Mouse (Mus musculus) forebrain, embryonic 14.5 days (tissue): ENCODE results near the gene Pi4k2b. TPM values are rescaled to one million over a fixed set of nuclear protein-coding genes. Genes with fewer than 3 reads are reported as not detected.
A peak's percentile ranks its signal among the peaks of the same experiment; 100 is the strongest.
"Not testable (repeated sequence)": the region's sequence is repeated elsewhere in the genome, so short reads cannot be mapped to it uniquely, and the experiment has no call there.

ENCODE experiments used
- ATAC-seq: fragments of 200-750 bp; cut with Nextera tagmentation; 2 replicates; pipeline ENCODE4 v1.8.0; 2017; ENCODE audit warnings: mild to moderate bottlenecking, moderate library complexity
- DNase-seq: peaks from one replicate; pipeline ENCODE4 v3.0.0-alpha.2; 2015; ENCODE audit warnings: low spot score
- H3K27ac ChIP-seq: fragments of 300-500 bp; sonication (generic); 2 replicates; pipeline ENCODE4 v1.5.1; 2014; ENCODE audit warnings: low read depth, mild to moderate bottlenecking, control low read depth, low read length, moderate library complexity
- H3K27me3 ChIP-seq: fragments of 300-500 bp; sonication (generic); replicated peaks from 2 replicates; pipeline ENCODE4 v1.6.1; 2014; ENCODE audit warnings: low read length, control low read depth, mixed read lengths; ENCODE audit not compliant: control insufficient read depth, insufficient read depth
- H3K36me3 ChIP-seq: fragments of 300-500 bp; sonication (generic); 2 replicates; pipeline ENCODE4 v1.6.1; 2014; ENCODE audit warnings: low read length, control low read depth; ENCODE audit not compliant: control insufficient read depth, insufficient read depth
- H3K4me1 ChIP-seq: fragments of 300-500 bp; sonication (generic); 2 replicates; pipeline ENCODE4 v1.6.1; 2014; ENCODE audit warnings: antibody characterized with exemption, low read length, control low read depth; ENCODE audit not compliant: control insufficient read depth, insufficient read depth
- H3K4me2 ChIP-seq: fragments of 300-500 bp; sonication (generic); 2 replicates; pipeline ENCODE4 v1.6.1; 2014; ENCODE audit warnings: mild to moderate bottlenecking, control low read depth, low read length
- H3K4me3 ChIP-seq: fragments of 300-500 bp; sonication (generic); 2 replicates; pipeline ENCODE4 v1.5.1; 2014; ENCODE audit warnings: low read depth, low read length, control low read depth
- H3K9ac ChIP-seq: fragments of 300-500 bp; sonication (generic); 2 replicates; pipeline ENCODE4 v1.6.1; 2014; ENCODE audit warnings: mild to moderate bottlenecking, low read length, control low read depth, moderate library complexity
- H3K9me3 ChIP-seq: fragments of 300-500 bp; sonication (generic); replicated peaks from 2 replicates; pipeline ENCODE4 v1.6.1; 2016; ENCODE audit warnings: low read length, control low read depth, mixed read lengths; ENCODE audit not compliant: control insufficient read depth
- WGBS: fragments of 180-500 bp; shearing (Covaris S2); extraction: QIAGEN DNeasy Blood & Tissue Kit; methylation state at CpG from one replicate; pipeline ENCODE4 v1.1.7; 2014; 5-methylcytosine and 5-hydroxymethylcytosine counted together
- polyA plus RNA-seq: library from polyadenylated mRNA; unstranded; fragments of >200 nt; fragmentation: Nextera tagmentation; extraction: Ambion mirVana; gene quantifications from 2 replicates; pipeline ENCODE4 v1.2.1, GENCODE M21; 2014

The Pi4k2b gene
- polyA plus RNA-seq, 1 experiment from 2014 or later: 8.0 TPM

DNA sequence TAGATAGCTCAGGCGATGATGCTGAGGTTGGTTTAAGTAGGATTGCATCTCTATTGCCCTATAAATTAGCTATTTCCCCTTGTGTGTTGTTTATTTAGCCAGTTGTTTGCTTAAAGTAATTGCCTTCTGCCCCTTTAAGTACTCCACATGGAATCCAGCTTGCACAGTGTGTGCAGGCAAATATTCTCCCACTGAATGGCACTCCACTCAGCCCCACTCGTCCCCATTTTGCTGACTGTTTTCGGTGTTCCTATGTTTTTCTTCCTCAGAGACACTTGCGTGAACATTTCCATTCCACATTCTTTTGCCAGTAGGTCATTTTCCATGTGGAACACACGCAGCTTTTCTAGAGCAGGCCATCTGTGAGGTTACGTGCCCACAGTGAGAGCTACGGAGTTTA is 21.2 kb downstream of the Pi4k2b start:
- no peaks in the 10 kb centered on the region for H3K9me3 ChIP-seq
- 91% methylated on average over 7 of the region's 7 CpGs for WGBS
- H3K36me3 ChIP-seq: peaks cover 4% of the 10 kb centered on the region
- H3K27me3 ChIP-seq: no peaks in the 10 kb centered on the region
- H3K4me3 ChIP-seq: no peak overlapping the region
- H3K27ac ChIP-seq: no peak overlapping the region
- DNase-seq (no peak), ATAC-seq (no peak)
- H3K9ac ChIP-seq: no peak overlapping the region
- H3K4me1 ChIP-seq: no peaks in the 10 kb centered on the region
- no peak overlapping the region for H3K4me2 ChIP-seq

DNA sequence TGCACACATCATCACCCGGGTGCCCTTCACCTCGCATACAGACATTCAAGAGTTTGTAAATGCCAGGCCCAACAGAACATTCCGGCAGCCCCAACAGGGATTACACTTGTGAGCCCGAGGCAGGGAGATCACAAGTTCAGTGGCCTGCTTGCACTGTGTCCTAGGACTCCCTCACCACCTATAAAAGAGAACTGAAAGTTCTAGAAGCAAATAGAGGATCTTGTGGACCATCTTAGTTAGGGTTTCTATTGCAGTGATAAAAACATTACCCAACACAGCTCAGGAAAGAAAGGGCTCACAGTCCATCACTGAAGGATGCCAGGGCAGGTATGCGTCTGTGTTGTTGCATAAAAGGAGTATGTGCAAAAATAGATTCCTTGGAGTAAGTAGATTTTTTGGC is 32.9 kb downstream of the Pi4k2b start:
- DNase-seq (no peak), ATAC-seq (no peak)
- 0 out of 2 replicates have a peak, but pooled peaks cover 2% of the 10 kb centered on the region for H3K36me3 ChIP-seq
- H3K9me3 ChIP-seq: no peaks in the 10 kb centered on the region
- no peak overlapping the region for H3K9ac ChIP-seq
- WGBS: 92% methylated on average over 5 of the region's 5 CpGs
- no peak overlapping the region for H3K27ac ChIP-seq
- no peaks in the 10 kb centered on the region for H3K4me1 ChIP-seq
- H3K27me3 ChIP-seq: no peaks in the 10 kb centered on the region
- H3K4me2 ChIP-seq: no peak overlapping the region
- H3K4me3 ChIP-seq: no peak overlapping the region

- H3K9ac ChIP-seq: no peak within 1 kb of the TSS
- 74% methylated on average over 8 of the region's 8 CpGs for WGBS
- ATAC-seq (no peak), DNase-seq (peak; percentile 8)
- H3K36me3 ChIP-seq: no peaks in the 10 kb centered on the region
- H3K27ac ChIP-seq: no peak within 1 kb of the TSS
- no peaks in the 10 kb centered on the region for H3K4me1 ChIP-seq
- no peaks in the 10 kb centered on the region for H3K9me3 ChIP-seq
- H3K27me3 ChIP-seq: no peaks in the 10 kb centered on the region
- H3K4me2 ChIP-seq: no peak within 1 kb of the TSS
- H3K4me3 ChIP-seq: no peak within 1 kb of the TSS
Observed at GRCm38 (mm10) chr5:52775237-52775636, 33.9 kb downstream of the Pi4k2b start, which contains the start of gene Zcchc4. Gene Zcchc4 (plus strand): TSS chr5:52775409.

GRCm38 (mm10) chr5:52776466-52777354 is 35.3 kb downstream of the Pi4k2b start:
- not testable (repeated sequence) for H3K27ac ChIP-seq, ATAC-seq, H3K4me1 ChIP-seq, DNase-seq, H3K27me3 ChIP-seq, H3K9ac ChIP-seq, H3K4me2 ChIP-seq, H3K36me3 ChIP-seq, H3K9me3 ChIP-seq, H3K4me3 ChIP-seq
- 94% methylated on average over 8 of the region's 8 CpGs for WGBS

DNA sequence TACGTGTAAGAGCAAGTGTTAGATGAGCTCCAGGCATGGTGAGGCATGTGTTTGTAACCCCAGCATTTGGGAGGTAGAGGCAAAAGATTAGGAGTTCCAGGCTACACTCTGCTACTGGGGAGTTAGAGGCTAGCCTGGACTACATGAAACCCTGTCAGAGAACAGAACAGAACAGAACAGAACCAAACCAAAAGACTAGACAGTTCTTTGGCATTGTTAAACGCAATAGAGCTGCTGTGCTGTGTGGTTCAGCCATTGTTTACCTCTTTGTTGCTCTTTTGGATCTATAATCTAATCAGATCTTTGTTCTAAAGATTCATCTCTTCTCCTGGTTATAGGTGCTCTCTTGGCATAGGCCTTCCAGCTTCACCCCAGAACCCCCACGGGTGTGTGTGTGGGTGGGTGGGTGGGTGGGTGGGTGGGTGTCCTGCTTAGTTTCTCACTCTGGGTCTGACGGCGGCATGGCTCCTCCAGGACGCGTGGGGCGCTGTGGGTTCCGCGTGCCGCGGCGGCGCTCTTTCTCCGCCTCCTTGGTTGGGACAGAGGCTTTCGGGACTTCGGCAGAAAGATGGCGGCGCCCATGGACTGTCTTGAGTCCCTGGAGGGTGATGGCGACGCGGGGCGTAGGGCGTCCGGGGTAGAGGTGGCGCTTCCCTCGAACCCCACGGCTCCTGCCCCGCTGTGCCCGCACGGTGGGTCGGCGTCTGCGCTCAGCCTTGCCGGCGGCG is 41.3 kb downstream of the Pi4k2b start:
- Histone ChIP-seq H3K9me3 (no peaks in the 10 kb centered on the region), H3K4me3 (peak overlapping the region; percentile 63), H3K27me3 (no peaks in the 10 kb centered on the region), H3K9ac (peak overlapping the region; percentile 77), H3K36me3 (peaks cover 11% of the 10 kb centered on the region; the same call in 1 of the 2 replicates), H3K4me2 (peak overlapping the region; percentile 67), H3K4me1 (no peaks in the 10 kb centered on the region), H3K27ac (peak overlapping the region; percentile 76)
- DNase-seq: peak; percentile 94
- peak; percentile 99 for ATAC-seq
- 4% methylated on average over 37 of the region's 37 CpGs for WGBS

- Histone ChIP-seq H3K4me3 (peak overlapping the region; percentile 63), H3K9ac (peak overlapping the region; percentile 77), H3K36me3 (peaks cover 11% of the 10 kb centered on the region; the same call in 1 of the 2 replicates), H3K27ac (peak overlapping the region; percentile 76), H3K9me3 (no peaks in the 10 kb centered on the region), H3K4me1 (no peaks in the 10 kb centered on the region), H3K27me3 (no peaks in the 10 kb centered on the region), H3K4me2 (peak overlapping the region; percentile 67)
- WGBS: under 1% methylated on average over 9 of the region's 9 CpGs
- no peak; the same call in 1 of the 2 replicates for ATAC-seq
- no peak for DNase-seq
Observed at GRCm38 (mm10) chr5:52783251-52783620, 41.9 kb downstream of the Pi4k2b start.

DNA sequence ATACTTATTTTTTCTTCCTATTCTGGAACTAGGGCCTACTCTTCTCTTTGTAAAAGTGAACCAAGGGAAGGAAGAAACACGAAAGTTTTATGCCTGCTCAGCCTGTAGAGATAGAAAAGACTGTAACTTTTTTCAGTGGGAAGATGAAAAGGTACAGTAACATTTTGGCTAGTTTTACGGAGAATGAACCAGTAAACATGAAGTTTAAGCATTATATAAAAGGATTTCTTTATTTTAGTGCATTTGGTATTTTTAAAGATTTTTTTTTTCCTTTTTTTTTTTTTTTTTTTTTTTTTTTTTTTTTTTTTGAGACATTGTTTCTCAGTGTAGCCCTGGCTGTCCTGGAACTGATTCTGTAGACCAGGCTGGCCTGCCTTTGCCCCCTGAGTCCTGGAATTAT is 42.6 kb downstream of the Pi4k2b start:
- DNase-seq: no peak
- Histone ChIP-seq H3K9me3 (no peaks in the 10 kb centered on the region), H3K4me1 (no peaks in the 10 kb centered on the region), H3K36me3 (peaks cover 15% of the 10 kb centered on the region; the same call in 1 of the 2 replicates), H3K27ac (no peak overlapping the region), H3K9ac (no peak overlapping the region), H3K4me2 (peak overlapping the region; percentile 67), H3K27me3 (no peaks in the 10 kb centered on the region), H3K4me3 (peak overlapping the region; percentile 63; the same call in 1 of the 2 replicates)
- no peak for ATAC-seq
- WGBS: 79% methylated on average over 2 of the region's 2 CpGs

GRCm38 (mm10) chr5:52786556-52787322 is 45.4 kb downstream of the Pi4k2b start:
- Histone ChIP-seq H3K27ac (no peak overlapping the region), H3K9ac (no peak overlapping the region), H3K36me3 (peaks cover 15% of the 10 kb centered on the region; the same call in 1 of the 2 replicates), H3K4me1 (no peaks in the 10 kb centered on the region), H3K4me3 (no peak overlapping the region), H3K9me3 (no peaks in the 10 kb centered on the region), H3K27me3 (no peaks in the 10 kb centered on the region), H3K4me2 (no peak overlapping the region)
- 86% methylated on average over 7 of the region's 7 CpGs for WGBS
- ATAC-seq (no peak), DNase-seq (no peak)
